Mouse (Mus musculus): Measurements from ENCODE around the gene Rara. TPM values are rescaled to one million over a fixed set of nuclear protein-coding genes. Genes with fewer than 3 reads are reported as not detected.
"Not testable (repeated sequence)": the region's sequence is repeated elsewhere in the genome, so short reads cannot be mapped to it uniquely, and the experiment has no call there.

The Rara gene
- polyA plus RNA-seq, 1 experiment: not detected

DNA sequence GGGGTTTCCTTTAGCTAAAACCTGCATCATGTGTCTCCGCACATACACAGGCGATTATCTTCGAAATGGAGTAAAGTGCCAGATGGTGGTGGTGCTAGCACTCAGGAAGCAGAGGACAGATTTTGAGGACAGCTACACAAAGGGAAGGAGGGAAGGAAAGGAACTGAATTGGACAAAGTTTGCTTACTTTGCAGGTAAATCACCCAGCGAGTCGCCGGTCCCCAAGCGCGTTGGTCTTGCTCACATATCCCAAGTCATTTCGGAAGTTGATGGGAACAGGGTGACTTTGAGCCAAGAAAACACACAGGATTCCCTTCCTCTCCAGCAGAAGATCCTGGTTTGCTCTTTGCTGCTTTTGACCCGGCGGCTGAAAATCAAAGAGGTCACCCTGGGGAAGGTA lies 8.6 kb upstream of the Rara start:
- TF ChIP-seq CTCF (IDR thresholded peaks at IDR 0.05; ENCODE audit: insufficient read depth, low read depth, low read length): no peak
- no peak for TF ChIP-seq POLR2A (IDR thresholded peaks at IDR 0.05; ENCODE audit: insufficient read depth, low read depth, low read length)
- WGBS: 91% methylated on average over 11 of the region's 11 CpGs
- Histone ChIP-seq H3K27ac (ENCODE audit: insufficient read depth, low read depth, low read length) (no peak overlapping the region), H3K4me3 (ENCODE audit: insufficient read depth, low read depth, low read length) (no peak overlapping the region), H3K4me1 (ENCODE audit: control insufficient read depth, insufficient read depth, low read length) (peaks cover 14% of the 10 kb centered on the region)

DNA sequence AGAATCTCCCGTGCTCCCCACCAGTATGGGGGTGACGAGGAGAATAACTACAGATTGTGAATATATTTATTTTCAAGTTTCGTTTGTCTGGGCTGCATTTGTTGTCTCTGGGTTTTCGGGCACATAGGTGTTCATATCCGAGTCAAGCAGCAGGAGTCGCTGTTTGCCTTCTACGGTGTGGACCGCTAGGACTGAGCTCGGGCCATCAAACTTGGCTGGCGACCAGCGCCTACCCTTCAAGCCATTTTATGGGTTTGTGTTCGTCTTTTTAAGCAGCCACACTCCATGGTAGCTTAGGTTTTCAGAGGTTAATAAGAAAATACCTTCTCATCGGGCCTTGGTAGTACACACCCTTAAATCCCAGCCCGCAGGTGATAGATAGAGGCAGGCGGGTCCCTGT lies 5.8 kb upstream of the Rara start:
- 45% methylated on average over 15 of the region's 15 CpGs for WGBS
- peaks cover 35% of the 10 kb centered on the region for H3K4me1 ChIP-seq (ENCODE audit: control insufficient read depth, insufficient read depth, low read length)
- not testable (repeated sequence) for H3K4me3 ChIP-seq (ENCODE audit: insufficient read depth, low read depth, low read length); H3K27ac ChIP-seq (ENCODE audit: insufficient read depth, low read depth, low read length)

DNA sequence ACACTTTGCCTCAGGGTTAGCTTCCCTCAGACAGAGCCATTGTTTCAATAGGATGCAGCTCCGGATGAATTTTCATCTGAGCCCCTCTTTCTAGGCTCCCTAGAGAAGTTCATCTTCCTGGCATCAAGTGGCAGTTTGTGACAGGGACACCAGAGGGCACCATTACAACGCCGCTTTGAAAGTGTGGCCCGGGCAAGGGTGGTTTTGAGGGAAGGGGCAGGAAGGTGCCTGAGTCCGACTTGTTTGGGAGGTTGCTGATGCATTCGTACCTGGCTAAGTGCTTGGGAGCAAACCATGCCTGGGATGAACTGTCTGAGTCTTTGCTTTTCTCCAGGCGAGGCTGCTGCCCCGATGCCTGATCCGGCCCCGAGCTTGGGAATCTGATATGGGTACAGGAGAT lies 5.3 kb upstream of the Rara start:
- not testable (repeated sequence) for H3K4me3 ChIP-seq (ENCODE audit: insufficient read depth, low read depth, low read length); H3K27ac ChIP-seq (ENCODE audit: insufficient read depth, low read depth, low read length)
- H3K4me1 ChIP-seq (ENCODE audit: control insufficient read depth, insufficient read depth, low read length): peaks cover 35% of the 10 kb centered on the region
- 45% methylated on average over 10 of the region's 10 CpGs for WGBS
- peak; percentile 74 for TF ChIP-seq CTCF (IDR thresholded peaks at IDR 0.05; ENCODE audit: insufficient read depth, low read depth, low read length)

GRCm38 (mm10) chr11:98922851-98923711 lies 4.5 kb upstream of the Rara start:
- not testable (repeated sequence) for H3K27ac ChIP-seq (ENCODE audit: insufficient read depth, low read depth, low read length); H3K4me3 ChIP-seq (ENCODE audit: insufficient read depth, low read depth, low read length)
- H3K4me1 ChIP-seq (ENCODE audit: control insufficient read depth, insufficient read depth, low read length): peaks cover 40% of the 10 kb centered on the region
- WGBS: 47% methylated on average over 16 of the region's 16 CpGs

DNA sequence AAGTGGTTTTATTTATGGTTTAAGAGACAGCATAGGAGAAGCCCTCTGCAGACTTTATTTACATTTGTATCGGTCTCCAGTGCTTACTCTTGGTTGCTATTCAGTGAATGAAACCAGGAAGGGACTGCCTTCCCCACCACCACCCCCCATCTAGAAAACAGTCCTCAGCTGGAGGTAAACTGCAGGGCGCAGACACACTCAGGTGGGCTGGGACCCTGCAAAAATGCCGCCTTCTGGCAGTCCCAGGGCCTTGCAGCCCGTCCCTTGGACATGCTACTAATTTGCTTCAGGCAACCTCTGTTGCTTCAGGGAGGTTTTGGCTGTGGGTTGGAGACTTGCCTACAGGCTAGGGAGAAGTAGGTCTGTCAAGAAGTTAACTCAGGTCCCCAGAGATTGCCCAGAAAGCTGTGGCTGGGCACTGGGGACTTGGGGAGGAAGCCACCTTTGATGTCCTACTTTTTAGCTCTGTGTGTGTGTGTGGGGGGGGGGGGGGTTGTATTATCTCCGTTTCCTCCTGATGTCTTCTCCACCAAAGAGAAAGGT lies 2.9 kb upstream of the Rara start:
- no peak overlapping the region for H3K27ac ChIP-seq (ENCODE audit: insufficient read depth, low read depth, low read length)
- 69% methylated on average over 5 of the region's 5 CpGs for WGBS
- no peak overlapping the region for H3K4me3 ChIP-seq (ENCODE audit: insufficient read depth, low read depth, low read length)
- TF ChIP-seq CTCF (IDR thresholded peaks at IDR 0.05; ENCODE audit: insufficient read depth, low read depth, low read length) (no peak), POLR2A (IDR thresholded peaks at IDR 0.05; ENCODE audit: insufficient read depth, low read depth, low read length) (no peak)
- peaks cover 51% of the 10 kb centered on the region for H3K4me1 ChIP-seq (ENCODE audit: control insufficient read depth, insufficient read depth, low read length)

GRCm38 (mm10) chr11:98925265-98925721 lies 2.3 kb upstream of the Rara start:
- TF ChIP-seq CTCF (IDR thresholded peaks at IDR 0.05; ENCODE audit: insufficient read depth, low read depth, low read length) (no peak), POLR2A (IDR thresholded peaks at IDR 0.05; ENCODE audit: insufficient read depth, low read depth, low read length) (no peak)
- Histone ChIP-seq H3K4me1 (ENCODE audit: control insufficient read depth, insufficient read depth, low read length) (peaks cover 57% of the 10 kb centered on the region), H3K27ac (ENCODE audit: insufficient read depth, low read depth, low read length) (no peak overlapping the region), H3K4me3 (ENCODE audit: insufficient read depth, low read depth, low read length) (no peak overlapping the region)
- WGBS: 18% methylated on average over 10 of the region's 10 CpGs

DNA sequence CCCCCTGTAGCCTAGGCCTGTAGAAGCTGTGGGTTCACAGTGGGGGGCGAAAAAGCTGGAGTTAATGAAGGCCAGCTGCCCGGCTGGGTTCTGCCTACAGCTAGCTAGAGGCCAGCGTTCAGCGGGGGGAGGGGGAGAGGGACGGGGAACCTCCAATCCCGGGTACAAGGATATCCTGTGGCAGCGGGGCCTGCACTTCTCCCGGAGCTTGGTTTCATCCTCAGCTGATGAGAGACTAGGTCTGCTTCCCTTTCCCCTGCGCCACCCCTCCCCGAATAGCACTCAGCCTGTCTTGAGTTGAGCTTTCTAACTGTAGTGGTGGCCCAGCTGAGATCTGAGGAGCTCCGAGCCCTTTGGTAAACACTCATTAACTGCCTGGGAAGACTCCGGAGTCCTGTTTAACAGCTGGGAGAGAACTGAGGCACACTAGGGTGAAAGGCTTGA lies 1.7 kb upstream of the Rara start:
- H3K4me3 ChIP-seq (ENCODE audit: insufficient read depth, low read depth, low read length): no peak overlapping the region
- H3K4me1 ChIP-seq (ENCODE audit: control insufficient read depth, insufficient read depth, low read length): peaks cover 60% of the 10 kb centered on the region
- peak overlapping the region; percentile 73 for H3K27ac ChIP-seq (ENCODE audit: insufficient read depth, low read depth, low read length)
- 13% methylated on average over 12 of the region's 12 CpGs for WGBS
- no peak for TF ChIP-seq POLR2A (IDR thresholded peaks at IDR 0.05; ENCODE audit: insufficient read depth, low read depth, low read length)
- no peak for TF ChIP-seq CTCF (IDR thresholded peaks at IDR 0.05; ENCODE audit: insufficient read depth, low read depth, low read length)

DNA sequence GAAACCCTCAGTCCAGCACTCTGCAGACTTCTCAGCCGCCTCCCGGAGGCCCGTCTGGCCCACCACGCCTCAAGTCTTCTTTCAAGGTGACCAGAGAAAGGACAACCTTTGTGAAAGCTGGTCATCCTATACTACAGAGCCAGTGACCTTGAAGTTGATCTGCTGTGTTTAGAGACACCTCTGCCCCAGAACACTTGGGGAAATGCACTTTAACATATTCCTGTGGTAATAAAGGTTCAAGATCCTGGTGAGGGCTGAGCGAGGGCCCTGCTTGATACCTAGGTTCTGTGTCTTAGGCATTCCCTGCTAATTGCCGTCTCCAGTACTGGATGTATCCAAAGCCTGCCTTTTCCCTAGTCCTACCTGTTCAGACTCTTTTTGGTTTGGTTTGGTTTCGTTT lies 1.1 kb upstream of the Rara start:
- H3K4me3 ChIP-seq (ENCODE audit: insufficient read depth, low read depth, low read length): no peak overlapping the region
- TF ChIP-seq CTCF (IDR thresholded peaks at IDR 0.05; ENCODE audit: insufficient read depth, low read depth, low read length) (no peak), POLR2A (IDR thresholded peaks at IDR 0.05; ENCODE audit: insufficient read depth, low read depth, low read length) (no peak)
- H3K4me1 ChIP-seq (ENCODE audit: control insufficient read depth, insufficient read depth, low read length): peaks cover 67% of the 10 kb centered on the region
- no peak overlapping the region for H3K27ac ChIP-seq (ENCODE audit: insufficient read depth, low read depth, low read length)
- WGBS: 83% methylated on average over 7 of the region's 7 CpGs

DNA sequence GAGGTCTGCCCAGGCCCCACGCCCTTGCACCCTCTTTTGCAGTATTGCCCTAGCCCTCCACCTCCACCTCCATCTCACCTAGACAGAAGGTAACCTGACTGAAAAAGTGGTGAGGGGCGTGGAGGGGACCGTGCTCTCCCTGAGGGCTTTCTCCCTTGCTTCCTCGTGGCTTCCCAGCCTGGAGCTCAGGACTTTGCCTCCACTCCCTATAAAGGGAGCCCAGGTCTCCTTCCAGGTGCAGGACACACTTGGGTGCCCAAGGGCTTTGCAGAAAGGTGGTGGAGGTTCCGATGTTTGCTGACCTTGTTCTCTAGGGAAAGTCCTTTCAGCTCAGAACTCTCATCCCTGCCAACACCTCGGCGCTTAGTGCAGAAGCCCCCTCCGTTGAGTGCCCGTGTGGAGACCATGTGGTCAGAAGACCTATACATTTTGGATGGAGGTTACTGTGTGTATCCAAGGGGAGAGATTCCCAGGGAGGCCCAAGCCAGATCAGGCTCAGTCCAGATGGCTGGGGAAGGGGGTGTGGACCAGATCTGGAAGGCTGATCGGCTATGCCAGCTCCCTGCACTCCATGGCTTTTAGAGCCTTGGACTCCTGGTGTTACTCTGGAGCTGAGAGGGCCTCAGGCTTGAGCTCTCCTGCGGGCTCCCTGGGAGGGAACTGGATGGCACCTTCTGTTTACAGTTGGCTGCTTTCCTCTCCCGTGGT lies 722 bp downstream of the Rara start:
- Histone ChIP-seq H3K4me3 (ENCODE audit: insufficient read depth, low read depth, low read length) (peak overlapping the region; percentile 76), H3K27ac (ENCODE audit: insufficient read depth, low read depth, low read length) (no peak overlapping the region), H3K4me1 (ENCODE audit: control insufficient read depth, insufficient read depth, low read length) (peaks cover 72% of the 10 kb centered on the region)
- 33% methylated on average over 12 of the region's 12 CpGs for WGBS
- TF ChIP-seq POLR2A (IDR thresholded peaks at IDR 0.05; ENCODE audit: insufficient read depth, low read depth, low read length) (no peak), CTCF (IDR thresholded peaks at IDR 0.05; ENCODE audit: insufficient read depth, low read depth, low read length) (no peak)
